Mouse (Mus musculus) ES-E14 (cell line): ENCODE results near the gene Ccdc40. TPM values are rescaled to one million over a fixed set of nuclear protein-coding genes. Genes with fewer than 3 reads are reported as not detected.

Experiments
- DNase-seq: peaks from one replicate; pipeline ENCODE4 v3.0.0-alpha.2; 2013; ENCODE audit warnings: low read depth, low spot score
- H3K27ac ChIP-seq: 2 replicates; pipeline ENCODE4 v1.5.1; 2012; ENCODE audit warnings: low read depth, mild to moderate bottlenecking, low read length, moderate library complexity, mixed read lengths; ENCODE audit not compliant: poor library complexity, insufficient read depth, severe bottlenecking
- H3K36me3 ChIP-seq: 2 replicates; pipeline ENCODE4 v1.6.1; 2012; ENCODE audit warnings: mild to moderate bottlenecking, low read length, moderate library complexity, mixed read lengths; ENCODE audit not compliant: control insufficient read depth, poor library complexity, insufficient read depth, severe bottlenecking
- H3K4me1 ChIP-seq, 2 experiments: fragments of 150-350 bp in 1 of 2; sonication (generic) in 1 of 2; 2 replicates each; pipeline ENCODE4 v1.6.1; 2012; ENCODE audit warnings: low read length in 2 of 2, mild to moderate bottlenecking in 1 of 2, mixed read lengths in 1 of 2; ENCODE audit not compliant: control insufficient read depth in 2 of 2, insufficient read depth in 2 of 2, poor library complexity in 1 of 2
- H3K4me3 ChIP-seq, 2 experiments: fragments of 150-350 bp in 1 of 2; sonication (generic) in 1 of 2; 2 replicates each; pipeline ENCODE4 v1.5.1; 2012; ENCODE audit warnings: low read length in 2 of 2, low read depth in 1 of 2, mild to moderate bottlenecking in 1 of 2, mixed read lengths in 1 of 2; ENCODE audit not compliant: insufficient read depth in 1 of 2, poor library complexity in 1 of 2, severe bottlenecking in 1 of 2
- H3K9ac ChIP-seq: 2 replicates; pipeline ENCODE4 v1.6.1; 2012; ENCODE audit warnings: low read depth, mild to moderate bottlenecking, low read length, mixed read lengths; ENCODE audit not compliant: poor library complexity, insufficient read depth, severe bottlenecking
- H3K9me3 ChIP-seq: fragments of 150-350 bp; sonication (generic); 2 replicates; pipeline ENCODE4 v1.6.1; 2012; ENCODE audit warnings: low read depth, mild to moderate bottlenecking, low read length; ENCODE audit not compliant: control insufficient read depth, insufficient read depth
- CHD2 ChIP-seq: IDR thresholded peaks from 2 replicates; pipeline ENCODE4 v1.6.1; 2014; ENCODE audit warnings: mild to moderate bottlenecking, low read depth, low read length, inconsistent platforms
- HCFC1 ChIP-seq: IDR thresholded peaks from 2 replicates; pipeline ENCODE4 v1.6.1; 2012; ENCODE audit warnings: low read length, inconsistent platforms, borderline replicate concordance; ENCODE audit not compliant: insufficient read depth
- MAFK ChIP-seq: IDR thresholded peaks from 2 replicates; pipeline ENCODE4 v1.6.1; 2014; ENCODE audit warnings: mild to moderate bottlenecking, low read depth, low read length, inconsistent platforms; ENCODE audit not compliant: insufficient read depth
- ZC3H11A ChIP-seq: IDR thresholded peaks from 2 replicates; pipeline ENCODE4 v1.6.1; 2012; ENCODE audit warnings: low read depth, mild to moderate bottlenecking, inconsistent platforms, low read length, borderline replicate concordance
- ZNF384 ChIP-seq: IDR thresholded peaks from 2 replicates; pipeline ENCODE4 v1.6.1; 2012; ENCODE audit warnings: low read depth, low read length, inconsistent platforms
- in situ Hi-C, 2 experiments: fragments of 600-800 bp; cut with MboI; formaldehyde crosslinking; loops; one replicate each; pipeline ENCODE4 v1.15.1; 2025; ENCODE audit warnings: low sequenced_read_pairs in 2 of 2, inconsistent platforms in 1 of 2; ENCODE audit not compliant: unreplicated experiment in 2 of 2
- total RNA-seq: library from RNA; depleted of rRNA; stranded (reverse); fragments of 300-350 nt; gene quantifications from 2 replicates; pipeline ENCODE4 v1.2.3, GENCODE M21; 2012

The Ccdc40 gene
- total RNA-seq, 1 experiment = 6.2 TPM

GRCm38 (mm10) chr11:119225634-119226033 lies 2.7 kb upstream of the Ccdc40 start:
- in situ Hi-C loops = no loop called here
- Histone ChIP-seq H3K4me3 (no peak overlapping the region), H3K4me1 (peaks cover 0 to 7% of the 10 kb centered on the region in 2 experiments; a peak in 1 of 4 replicates)

GRCm38 (mm10) chr11:119227591-119227990 lies 781 bp upstream of the Ccdc40 start:
- peak overlapping the region; percentile 77 for H3K9ac ChIP-seq
- TF ChIP-seq ZC3H11A (no peak), CHD2 (no peak), HCFC1 (no peak), MAFK (no peak), ZNF384 (no peak)

More at GRCm38 (mm10) chr11:119225634-119226033, 2.7 kb upstream of the Ccdc40 start:
- no peaks in the 10 kb centered on the region for H3K36me3 ChIP-seq
- no peak overlapping the region for H3K27ac ChIP-seq
- DNase-seq = no peak
- no peak overlapping the region for H3K9ac ChIP-seq
- H3K9me3 ChIP-seq = no peaks in the 10 kb centered on the region
- TF ChIP-seq HCFC1 (no peak), ZNF384 (no peak), CHD2 (no peak), MAFK (no peak)

DNA sequence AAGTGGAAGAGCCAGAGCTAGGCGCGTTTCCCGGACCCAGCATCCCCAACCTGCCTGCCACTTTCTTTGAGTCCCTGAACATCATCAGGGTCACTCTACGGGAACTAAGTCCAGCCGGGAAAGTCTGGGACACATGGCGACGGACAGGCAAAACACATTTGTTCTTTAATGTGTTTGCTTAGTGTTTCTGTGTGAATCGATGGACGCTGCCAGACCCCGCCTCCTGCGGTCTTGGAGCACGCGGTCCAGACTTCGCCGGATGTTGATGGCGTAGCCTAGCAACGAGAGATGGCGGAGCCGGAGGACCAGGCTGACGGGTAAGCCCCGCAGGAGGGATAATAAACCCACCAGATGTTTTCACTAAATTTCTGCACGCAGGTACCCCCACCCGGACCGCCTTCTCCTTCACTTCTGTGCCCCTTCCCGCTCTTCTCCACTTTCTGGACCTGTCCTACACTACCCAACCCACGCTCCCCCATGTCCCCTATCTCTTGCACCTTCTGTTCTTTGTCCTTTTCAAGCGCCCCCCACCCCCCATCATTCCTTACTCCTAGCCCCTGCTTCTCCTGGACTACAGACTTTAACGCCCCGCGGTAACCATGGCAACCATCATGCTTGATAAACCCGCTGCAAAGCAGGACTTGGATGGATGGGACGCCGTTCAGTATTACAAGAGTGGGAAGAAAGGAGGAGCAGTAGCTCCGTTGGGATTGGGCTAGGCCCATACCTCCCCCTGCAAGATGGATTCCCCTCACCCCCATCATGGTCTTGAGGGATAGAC lies 664 bp downstream of the Ccdc40 start:
- Histone ChIP-seq H3K36me3 (no peaks in the 10 kb centered on the region), H3K4me1 (peaks cover 0 to 3% of the 10 kb centered on the region in 2 experiments; a peak in 1 of 4 replicates), H3K9me3 (no peaks in the 10 kb centered on the region), H3K9ac (peak overlapping the region; percentile 13), H3K27ac (no peak overlapping the region), H3K4me3 (peak overlapping the region; percentile 70 to 80)
- TF ChIP-seq ZC3H11A = no peak
- DNase-seq = no peak
- in situ Hi-C loops = no loop called here

More at GRCm38 (mm10) chr11:119227591-119227990, 781 bp upstream of the Ccdc40 start:
- in situ Hi-C loops = no loop called here
- DNase-seq = no peak
- peaks cover 0 to 3% of the 10 kb centered on the region in 2 experiments; a peak in 1 of 4 replicates for H3K4me1 ChIP-seq
- no peaks in the 10 kb centered on the region for H3K9me3 ChIP-seq
- H3K36me3 ChIP-seq = no peaks in the 10 kb centered on the region
- H3K4me3 ChIP-seq = peak overlapping the region; percentile 70 to 80
- no peak overlapping the region for H3K27ac ChIP-seq

DNA sequence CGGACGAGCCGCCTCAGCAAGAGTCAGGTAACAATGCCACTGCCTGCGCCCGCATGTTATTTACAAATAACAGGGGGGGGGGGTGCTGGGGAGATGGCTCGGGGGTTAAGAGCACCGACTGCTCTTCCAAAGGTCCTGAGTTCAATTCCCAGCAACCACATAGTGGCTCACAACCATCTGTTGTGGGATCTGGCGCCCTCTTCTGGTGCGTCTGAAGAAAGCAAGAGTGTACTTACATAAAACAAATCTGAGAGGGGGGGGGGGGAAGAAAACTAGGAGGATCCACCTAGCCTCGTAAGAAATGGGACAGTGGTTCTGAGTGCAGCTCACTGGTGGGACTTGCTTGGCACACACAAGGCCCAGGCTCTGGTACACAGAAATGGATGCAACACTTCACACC lies 6.4 kb downstream of the Ccdc40 start:
- no peaks in the 10 kb centered on the region for H3K36me3 ChIP-seq
- H3K4me3 ChIP-seq = no peak overlapping the region
- H3K27ac ChIP-seq = no peak overlapping the region
- peaks cover 0 to 28% of the 10 kb centered on the region in 2 experiments; a peak in 1 of 4 replicates for H3K4me1 ChIP-seq
- TF ChIP-seq MAFK (no peak), HCFC1 (no peak), ZNF384 (no peak), CHD2 (no peak), ZC3H11A (no peak)
- no peak overlapping the region for H3K9ac ChIP-seq
- in situ Hi-C loops = no loop called here
- H3K9me3 ChIP-seq = no peaks in the 10 kb centered on the region
- DNase-seq = no peak

GRCm38 (mm10) chr11:119235596-119235995 lies 7.2 kb downstream of the Ccdc40 start:
- H3K9ac ChIP-seq = 0 out of 2 replicates have a peak overlapping the region, but pooled peaks have one; percentile 19
- in situ Hi-C loops = no loop called here
- peak; percentile 94 for DNase-seq
- no peak for TF ChIP-seq MAFK
- TF ChIP-seq CHD2 = no peak
- no peak for TF ChIP-seq ZC3H11A
- no peak for TF ChIP-seq HCFC1
- peaks cover 3 to 30% of the 10 kb centered on the region in 2 experiments; a peak in 3 of 4 replicates for H3K4me1 ChIP-seq
- H3K27ac ChIP-seq = no peak overlapping the region
- H3K4me3 ChIP-seq = no peak overlapping the region
- H3K9me3 ChIP-seq = no peaks in the 10 kb centered on the region
- no peaks in the 10 kb centered on the region for H3K36me3 ChIP-seq
